Mouse (Mus musculus): ENCODE data around the gene Rab38.

DNA sequence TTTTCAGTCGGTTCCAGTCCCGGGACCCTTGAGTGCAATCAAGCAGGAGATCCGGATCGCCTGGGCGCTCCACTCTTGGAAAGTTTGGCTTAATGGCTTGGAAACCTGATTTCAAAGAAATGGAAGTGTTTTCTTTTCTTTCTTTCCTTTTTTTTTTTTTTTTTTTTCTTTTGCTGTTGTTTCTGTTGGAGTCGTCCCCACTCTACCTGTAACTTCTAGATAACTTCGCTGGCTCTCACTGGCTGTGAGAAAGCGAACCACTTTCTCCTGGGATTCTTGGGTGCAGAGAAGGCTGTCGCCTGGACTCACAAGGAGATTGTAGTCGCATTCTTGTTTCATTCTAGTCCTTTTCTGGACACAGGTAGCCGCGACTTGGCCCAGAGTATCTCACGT, 615 bp downstream of the Rab38 start:
- TF ChIP-seq CTCF (conservative IDR thresholded peaks at IDR 0.05; ENCODE audit: low read length), result no peak
- TF ChIP-seq POU5F1 (IDR thresholded peaks at IDR 0.05; ENCODE audit: borderline replicate concordance, low read length), result no peak
- TF ChIP-seq NANOG (IDR thresholded peaks at IDR 0.05; ENCODE audit: borderline replicate concordance, low read length), result no peak

Measured in E14TG2a.4 (cell line).